Mouse (Mus musculus): ENCODE results near the gene Cgrrf1. TPM values are rescaled to one million over a fixed set of nuclear protein-coding genes. Genes with fewer than 3 reads are reported as not detected.

Cgrrf1 gene
- total RNA-seq, 1 experiment from 2014 or later: 33.2 TPM

- ATAC-seq (replicated peaks; ENCODE audit: insufficient number of reproducible peaks, low FRiP score, low TSS enrichment, poor library complexity, severe bottlenecking): peak; percentile 19
Observed at GRCm38 (mm10) chr14:46821271-46821872, 10.6 kb upstream of the Cgrrf1 start.

GRCm38 (mm10) chr14:46821873-46822716 is 9.8 kb upstream of the Cgrrf1 start, which contains the start of gene Gmfb:
Gene Gmfb (minus strand): TSS chr14:46822242.
- peak; percentile 94 for ATAC-seq (replicated peaks; ENCODE audit: insufficient number of reproducible peaks, low FRiP score, low TSS enrichment, poor library complexity, severe bottlenecking)

GRCm38 (mm10) chr14:46823996-46824395 is 7.9 kb upstream of the Cgrrf1 start:
- no peak for ATAC-seq (replicated peaks; ENCODE audit: insufficient number of reproducible peaks, low FRiP score, low TSS enrichment, poor library complexity, severe bottlenecking)

GRCm38 (mm10) chr14:46827430-46827829 is 4.5 kb upstream of the Cgrrf1 start:
- ATAC-seq (replicated peaks; ENCODE audit: insufficient number of reproducible peaks, low FRiP score, low TSS enrichment, poor library complexity, severe bottlenecking): no peak

GRCm38 (mm10) chr14:46831295-46831694 is 630 bp upstream of the Cgrrf1 start:
- ATAC-seq (replicated peaks; ENCODE audit: insufficient number of reproducible peaks, low FRiP score, low TSS enrichment, poor library complexity, severe bottlenecking): no peak

GRCm38 (mm10) chr14:46832354-46833272 is 688 bp downstream of the Cgrrf1 start:
- ATAC-seq (replicated peaks; ENCODE audit: insufficient number of reproducible peaks, low FRiP score, low TSS enrichment, poor library complexity, severe bottlenecking): no peak

- ATAC-seq (replicated peaks; ENCODE audit: insufficient number of reproducible peaks, low FRiP score, low TSS enrichment, poor library complexity, severe bottlenecking): no peak
Observed at GRCm38 (mm10) chr14:46839326-46839725, 7.4 kb downstream of the Cgrrf1 start.

GRCm38 (mm10) chr14:46845706-46846105 is 13.8 kb downstream of the Cgrrf1 start:
- no peak for ATAC-seq (replicated peaks; ENCODE audit: insufficient number of reproducible peaks, low FRiP score, low TSS enrichment, poor library complexity, severe bottlenecking)

- no peak for ATAC-seq (replicated peaks; ENCODE audit: insufficient number of reproducible peaks, low FRiP score, low TSS enrichment, poor library complexity, severe bottlenecking)
Observed at GRCm38 (mm10) chr14:46848063-46848590, 16.2 kb downstream of the Cgrrf1 start.

GRCm38 (mm10) chr14:46848736-46849135 is 16.8 kb downstream of the Cgrrf1 start:
- no peak for ATAC-seq (replicated peaks; ENCODE audit: insufficient number of reproducible peaks, low FRiP score, low TSS enrichment, poor library complexity, severe bottlenecking)

- ATAC-seq (replicated peaks; ENCODE audit: insufficient number of reproducible peaks, low FRiP score, low TSS enrichment, poor library complexity, severe bottlenecking): no peak
Observed at GRCm38 (mm10) chr14:46849769-46850168, 17.8 kb downstream of the Cgrrf1 start.

GRCm38 (mm10) chr14:46853677-46854076 is 21.8 kb downstream of the Cgrrf1 start:
- no peak for ATAC-seq (replicated peaks; ENCODE audit: insufficient number of reproducible peaks, low FRiP score, low TSS enrichment, poor library complexity, severe bottlenecking)

GRCm38 (mm10) chr14:46862922-46863321 is 31.0 kb downstream of the Cgrrf1 start:
- no peak for ATAC-seq (replicated peaks; ENCODE audit: insufficient number of reproducible peaks, low FRiP score, low TSS enrichment, poor library complexity, severe bottlenecking)

- no peak for ATAC-seq (replicated peaks; ENCODE audit: insufficient number of reproducible peaks, low FRiP score, low TSS enrichment, poor library complexity, severe bottlenecking)
Observed at GRCm38 (mm10) chr14:46880935-46881334, 49.0 kb downstream of the Cgrrf1 start.

GRCm38 (mm10) chr14:46881581-46882430 is 49.9 kb downstream of the Cgrrf1 start:
- ATAC-seq (replicated peaks; ENCODE audit: insufficient number of reproducible peaks, low FRiP score, low TSS enrichment, poor library complexity, severe bottlenecking): no peak

GRCm38 (mm10) chr14:46882431-46883067 is 50.6 kb downstream of the Cgrrf1 start, which contains the start of gene Samd4:
Gene Samd4 (plus strand): TSS chr14:46882854.
- ATAC-seq (replicated peaks; ENCODE audit: insufficient number of reproducible peaks, low FRiP score, low TSS enrichment, poor library complexity, severe bottlenecking): no peak

GRCm38 (mm10) chr14:46883068-46883870 is 51.3 kb downstream of the Cgrrf1 start:
- ATAC-seq (replicated peaks; ENCODE audit: insufficient number of reproducible peaks, low FRiP score, low TSS enrichment, poor library complexity, severe bottlenecking): no peak

Measured in monocyte, adult 5-6 weeks (primary cell).